ENCODE assay signal across 9 mouse cellular contexts in the genomic region with DNA sequence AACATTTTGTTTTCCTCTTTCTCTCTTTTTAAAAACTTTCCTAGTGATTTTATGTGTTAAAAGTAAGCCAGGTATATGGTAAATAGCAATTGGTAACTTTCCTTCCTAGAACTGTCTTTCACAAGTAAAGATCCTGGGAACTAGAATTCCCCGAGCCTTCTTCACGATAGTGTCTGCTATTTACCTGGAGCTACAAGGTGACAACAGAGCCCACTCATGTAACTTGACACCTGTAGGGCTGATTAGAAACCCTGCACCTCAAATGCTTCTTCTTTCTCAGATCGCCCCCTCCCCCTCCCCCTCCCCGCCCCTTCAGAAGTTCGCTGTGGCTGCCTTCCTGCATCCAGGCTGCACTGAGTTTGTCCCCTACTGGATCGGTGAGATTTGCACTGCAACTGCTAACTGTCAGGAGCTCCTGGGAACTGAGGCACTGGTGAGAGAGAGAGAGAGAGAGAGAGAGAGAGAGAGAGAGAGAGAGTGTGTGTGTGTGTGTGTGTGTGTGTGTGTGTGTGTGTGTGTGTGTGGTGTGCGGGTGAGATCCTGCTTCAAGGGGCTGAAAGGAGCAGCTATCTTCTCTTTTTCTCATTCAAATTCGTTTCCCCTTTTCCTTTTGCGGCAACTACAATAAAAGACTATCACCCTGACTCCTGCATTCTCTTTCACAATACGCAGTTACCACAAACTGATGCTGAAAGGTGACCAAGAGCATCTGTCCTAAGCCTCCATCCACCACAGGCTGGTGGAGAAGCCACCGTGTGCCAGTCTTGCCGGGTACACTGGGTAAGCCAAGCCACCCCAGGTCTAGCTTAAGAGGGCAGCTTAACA.
A peak's percentile ranks its signal among the peaks of the same experiment; 100 is the strongest.
DNase-seq lines count a peak whose midpoint lies in the region; ATAC-seq and TF ChIP-seq lines count a peak whose summit lies in the region.
"Had no signal": no experiment of that assay in that cellular context is flagged by ENCODE, and none has a peak within 500 bp of the region (broad histone marks: within the 10 kb centered on the region; RNA-seq: fewer than 3 reads in every experiment).

No protein-coding gene starts in this region.

- peak overlapping the region; percentile 9; the same call in 1 of the 2 replicates for H3K27ac ChIP-seq in forebrain, postnatal 0 days (ENCODE audit: low read depth, low read length)
- H3K27ac ChIP-seq in forebrain, embryonic 11.5 days (ENCODE audit: low read depth, low read length), result no peak overlapping the region
- H3K27ac ChIP-seq in thymus, adult 2 months (ENCODE audit: control insufficient read depth, insufficient read depth, low read length), result peak overlapping the region; percentile 46
- no peak overlapping the region for H3K27ac ChIP-seq in hindbrain, embryonic 13.5 days

- peak; percentile 16 for DNase-seq in forebrain, postnatal 0 days
- no peak for DNase-seq in forebrain, embryonic 11.5 days (ENCODE audit: low spot score)
- no peak for DNase-seq in thymus, adult 2 months
- no peak for DNase-seq in thymus, postnatal 10 days (ENCODE audit: low spot score in 2 of 2)
- DNase-seq in frontal cortex, postnatal 36 days (ENCODE audit: low spot score in 2 of 2), result no peak

- peaks cover 10% of the 10 kb centered on the region; the same call in 1 of the 2 replicates for H3K4me1 ChIP-seq in forebrain, postnatal 0 days (ENCODE audit: insufficient read depth)
- peaks cover 34% of the 10 kb centered on the region for H3K4me1 ChIP-seq in forebrain, embryonic 11.5 days (replicated peaks; ENCODE audit: control insufficient read depth, insufficient read depth, low read length)
- peaks cover 43% of the 10 kb centered on the region for H3K4me1 ChIP-seq in thymus, adult 2 months (replicated peaks; ENCODE audit: control insufficient read depth, insufficient read depth, low read length)
- H3K4me1 ChIP-seq in megakaryocyte, embryonic 14.5 days, result peaks cover 63% of the 10 kb centered on the region
- H3K4me1 ChIP-seq in hindbrain, embryonic 13.5 days (replicated peaks), result peaks cover 43% of the 10 kb centered on the region

- no peak for TF ChIP-seq POLR2A in thymus, adult 2 months (IDR thresholded peaks at IDR 0.05; ENCODE audit: control insufficient read depth, extremely low read depth, insufficient read depth, low read length, poor library complexity)

- ATAC-seq in forebrain, postnatal 0 days, result no peak
- ATAC-seq in forebrain, embryonic 11.5 days (replicated peaks; ENCODE audit: low FRiP score), result no peak
- ATAC-seq in hindbrain, embryonic 13.5 days (ENCODE audit: low FRiP score), result no peak
- no peak for ATAC-seq in inflammation-experienced regulatory T-cells, adult 6 months
- ATAC-seq: forebrain, embryonic 15.5 days had no signal

- no peaks in the 10 kb centered on the region for H3K9me3 ChIP-seq in forebrain, postnatal 0 days (ENCODE audit: low read length)
- H3K9me3 ChIP-seq in forebrain, embryonic 11.5 days (ENCODE audit: control insufficient read depth, low read length), result no peaks in the 10 kb centered on the region
- no peaks in the 10 kb centered on the region for H3K9me3 ChIP-seq in megakaryocyte, embryonic 14.5 days
- no peaks in the 10 kb centered on the region for H3K9me3 ChIP-seq in hindbrain, embryonic 13.5 days
- H3K9me3 ChIP-seq: forebrain, embryonic 15.5 days had no signal

- H3K36me3 ChIP-seq in forebrain, postnatal 0 days (ENCODE audit: insufficient read depth), result no peaks in the 10 kb centered on the region
- H3K36me3 ChIP-seq in forebrain, embryonic 11.5 days (ENCODE audit: control insufficient read depth, insufficient read depth, low read length), result no peaks in the 10 kb centered on the region
- H3K36me3 ChIP-seq in thymus, adult 2 months (ENCODE audit: control insufficient read depth, insufficient read depth, low read length), result no peaks in the 10 kb centered on the region
- peaks cover 6% of the 10 kb centered on the region for H3K36me3 ChIP-seq in megakaryocyte, embryonic 14.5 days (replicated peaks; ENCODE audit: low read length)
- H3K36me3 ChIP-seq in hindbrain, embryonic 13.5 days, result no peaks in the 10 kb centered on the region
- H3K36me3 ChIP-seq: forebrain, embryonic 15.5 days had no signal

- H3K9ac ChIP-seq in forebrain, postnatal 0 days, result no peak overlapping the region
- H3K9ac ChIP-seq in forebrain, embryonic 11.5 days (ENCODE audit: low read length), result no peak overlapping the region
- H3K9ac ChIP-seq in hindbrain, embryonic 13.5 days, result no peak overlapping the region
- H3K9ac ChIP-seq: forebrain, embryonic 15.5 days had no signal

- no peaks in the 10 kb centered on the region for H3K27me3 ChIP-seq in forebrain, postnatal 0 days (ENCODE audit: insufficient read depth, low read length)
- H3K27me3 ChIP-seq in forebrain, embryonic 11.5 days (ENCODE audit: control insufficient read depth, insufficient read depth, low read length), result peaks cover 2% of the 10 kb centered on the region; the same call in 1 of the 2 replicates
- H3K27me3 ChIP-seq in thymus, adult 2 months (ENCODE audit: control insufficient read depth, insufficient read depth, low read length), result no peaks in the 10 kb centered on the region
- H3K27me3 ChIP-seq in megakaryocyte, embryonic 14.5 days (replicated peaks), result peaks cover 2% of the 10 kb centered on the region
- peaks cover 13% of the 10 kb centered on the region; the same call in 1 of the 2 replicates for H3K27me3 ChIP-seq in hindbrain, embryonic 13.5 days

- H3K4me3 ChIP-seq in forebrain, postnatal 0 days (ENCODE audit: low read depth, low read length), result no peak overlapping the region
- H3K4me3 ChIP-seq in forebrain, embryonic 11.5 days (ENCODE audit: low read depth, low read length), result no peak overlapping the region
- peak overlapping the region; percentile 37 for H3K4me3 ChIP-seq in thymus, adult 2 months (ENCODE audit: control insufficient read depth, insufficient read depth, low read length)
- peak overlapping the region; percentile 86 for H3K4me3 ChIP-seq in megakaryocyte, embryonic 14.5 days (replicated peaks)
- H3K4me3 ChIP-seq in hindbrain, embryonic 13.5 days, result no peak overlapping the region
- H3K4me3 ChIP-seq: forebrain, embryonic 15.5 days had no signal

- WGBS in forebrain, postnatal 0 days, result 29% methylated on average over 12 of the region's 12 CpGs
- WGBS in forebrain, embryonic 11.5 days, result 17% methylated on average over 12 of the region's 12 CpGs
- 11% methylated on average over 12 of the region's 12 CpGs for WGBS in thymus, adult 2 months
- 17% methylated on average over 10 of the region's 12 CpGs for WGBS in hindbrain, embryonic 13.5 days

- no peak for TF ChIP-seq CTCF in forebrain, postnatal 0 days (IDR thresholded peaks at IDR 0.05; ENCODE audit: low read depth)
- TF ChIP-seq CTCF in thymus, adult 2 months (IDR thresholded peaks at IDR 0.05; ENCODE audit: borderline replicate concordance, control insufficient read depth, extremely low read depth, insufficient read depth, low read length, poor library complexity), result no peak

- H3K4me2 ChIP-seq in forebrain, postnatal 0 days (ENCODE audit: low read depth), result no peak overlapping the region
- no peak overlapping the region for H3K4me2 ChIP-seq in forebrain, embryonic 11.5 days (ENCODE audit: low read depth, low read length, severe bottlenecking)
- H3K4me2 ChIP-seq in hindbrain, embryonic 13.5 days, result no peak overlapping the region; the same call in 1 of the 2 replicates
- H3K4me2 ChIP-seq: forebrain, embryonic 15.5 days had no signal

Comparison
In these comparisons a context has a peak if more than half of its experiments do, and no peak if none do; other contexts are left out.
1. H3K27ac ChIP-seq: peak in forebrain, postnatal 0 days (single experiment) and thymus, adult 2 months (single experiment); none in forebrain, embryonic 11.5 days (single experiment) and hindbrain, embryonic 13.5 days (single experiment).
2. H3K4me3 ChIP-seq: peak in thymus, adult 2 months (single experiment) and megakaryocyte, embryonic 14.5 days (single experiment); none in forebrain, postnatal 0 days (single experiment), forebrain, embryonic 11.5 days (single experiment) and hindbrain, embryonic 13.5 days (single experiment).